Mouse (Mus musculus) left cerebral cortex, postnatal 36 days (tissue): ENCODE data around the gene Hist1h4j. TPM values are rescaled to one million over a fixed set of nuclear protein-coding genes. Genes with fewer than 3 reads are reported as not detected.
"Not testable (repeated sequence)": the region's sequence is repeated elsewhere in the genome, so short reads cannot be mapped to it uniquely, and the experiment has no call there.

Experiments
- DNase-seq, 2 experiments: peaks; one replicate each; pipeline ENCODE4 v3.0.0; 2021 to 2022; ENCODE audit warnings: low spot score in 2 of 2, mixed read lengths in 1 of 2
- intact Hi-C: fragments of 180-260 bp; cut with DNase I; formaldehyde crosslinking; loops from one replicate; pipeline ENCODE4 v1.15.1; 2025
- microRNA-seq: library from miRNA; unstranded; fragments of <30 nt; microRNA quantifications from one replicate; pipeline ENCODE4 v1.2.0, GENCODE M21; 2022
- total RNA-seq, 2 experiments: library from RNA; stranded (reverse); gene quantifications; 2 replicates each; pipeline ENCODE4 v1.2.3; 2021

Hist1h4j gene
- total RNA-seq, 2 experiments from 2014 or later, result 16.7 to 20.3 TPM

DNA sequence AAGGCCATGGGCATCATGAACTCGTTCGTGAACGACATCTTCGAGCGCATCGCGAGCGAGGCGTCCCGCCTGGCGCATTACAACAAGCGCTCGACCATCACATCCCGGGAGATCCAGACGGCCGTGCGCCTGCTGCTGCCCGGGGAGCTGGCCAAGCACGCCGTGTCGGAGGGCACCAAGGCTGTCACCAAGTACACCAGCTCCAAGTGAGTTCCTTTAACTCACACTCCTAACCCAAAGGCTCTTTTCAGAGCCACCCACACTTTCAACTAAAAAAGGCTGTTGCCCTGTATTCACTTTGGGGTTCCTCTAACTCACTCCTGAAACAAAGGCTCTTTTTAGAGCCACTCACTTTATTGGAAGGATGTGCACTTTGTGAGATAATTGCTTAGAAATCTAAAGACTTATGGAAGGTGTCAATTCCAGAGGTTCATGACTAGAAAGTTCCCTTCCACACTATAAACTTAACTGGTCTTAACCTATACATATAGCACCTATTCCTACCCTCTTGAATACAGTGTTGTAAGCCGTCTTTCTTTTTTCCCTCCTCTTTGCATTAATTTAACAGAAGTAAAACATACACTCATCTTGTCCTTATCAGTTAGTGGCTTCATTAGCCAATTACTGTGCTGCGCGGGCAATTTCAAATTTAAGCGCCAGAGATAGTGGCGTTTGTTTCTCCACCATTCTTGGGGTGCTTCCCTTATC lies 19.6 kb downstream of the Hist1h4j start:
- DNase-seq, result not testable (repeated sequence)
- intact Hi-C loops, result loop anchor here (5.0 kb wide), 1 partner anchor 37 kb away; the partner anchor contains the start of genes Hist1h2ai, Hist1h2bl and Hist1h3h

GRCm38 (mm10) chr13:21755707-21756106 lies 20.8 kb downstream of the Hist1h4j start:
- intact Hi-C loops, result no loop called here
- no peak for DNase-seq

DNA sequence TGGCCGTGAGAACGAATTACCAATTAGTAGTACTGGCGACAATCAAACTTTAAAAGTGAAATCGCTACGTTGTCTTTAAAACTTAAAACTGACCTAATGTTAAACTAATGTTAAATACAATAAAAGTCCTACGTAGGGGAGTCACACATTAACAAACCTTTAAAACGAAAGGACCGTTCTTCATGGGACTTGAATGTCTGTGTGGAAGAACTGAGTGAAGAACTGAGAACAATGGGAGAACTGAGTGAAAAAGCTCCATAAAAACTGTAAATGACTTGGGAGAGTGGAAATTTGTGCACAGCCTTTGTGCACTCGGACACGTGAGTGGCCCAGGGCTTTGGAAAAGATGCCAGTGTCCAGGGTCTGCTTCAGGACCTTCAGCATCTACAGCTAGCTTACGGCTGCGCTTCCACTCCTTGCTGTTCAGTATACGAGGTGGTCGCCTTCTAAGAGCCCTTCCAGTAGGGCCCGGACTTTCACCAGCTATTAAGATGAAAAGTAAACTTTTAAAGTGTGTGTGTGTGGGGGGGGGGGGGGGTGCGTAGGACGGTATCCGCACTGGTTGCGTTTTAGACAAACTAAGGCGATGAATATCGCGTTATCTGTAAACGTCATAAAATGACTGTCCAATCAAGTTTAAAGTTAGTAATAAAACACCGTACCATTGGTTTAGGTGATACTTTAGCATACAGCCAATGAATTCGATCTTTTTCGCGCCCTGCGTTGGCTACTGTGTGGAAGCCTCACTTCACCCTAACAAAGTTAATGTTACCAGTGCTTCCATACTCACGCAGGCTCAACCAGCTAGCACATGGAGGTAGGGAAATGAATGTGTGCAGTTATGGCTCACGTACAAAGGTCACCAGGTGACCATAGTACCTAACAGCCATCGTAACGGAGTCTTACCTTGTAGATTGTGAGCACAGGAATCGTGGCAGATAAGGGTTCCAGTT lies 44.2 kb downstream of the Hist1h4j start:
- intact Hi-C loops, result no loop called here
- DNase-seq, result peak; percentile 52 to 58

GRCm38 (mm10) chr13:21779767-21780731 lies 45.2 kb downstream of the Hist1h4j start, which contains the start of gene Hist1h1b:
Gene Hist1h1b (minus strand): TSS chr13:21780625.
- intact Hi-C loops, result no loop called here
- peak; percentile 66 to 70 for DNase-seq

DNA sequence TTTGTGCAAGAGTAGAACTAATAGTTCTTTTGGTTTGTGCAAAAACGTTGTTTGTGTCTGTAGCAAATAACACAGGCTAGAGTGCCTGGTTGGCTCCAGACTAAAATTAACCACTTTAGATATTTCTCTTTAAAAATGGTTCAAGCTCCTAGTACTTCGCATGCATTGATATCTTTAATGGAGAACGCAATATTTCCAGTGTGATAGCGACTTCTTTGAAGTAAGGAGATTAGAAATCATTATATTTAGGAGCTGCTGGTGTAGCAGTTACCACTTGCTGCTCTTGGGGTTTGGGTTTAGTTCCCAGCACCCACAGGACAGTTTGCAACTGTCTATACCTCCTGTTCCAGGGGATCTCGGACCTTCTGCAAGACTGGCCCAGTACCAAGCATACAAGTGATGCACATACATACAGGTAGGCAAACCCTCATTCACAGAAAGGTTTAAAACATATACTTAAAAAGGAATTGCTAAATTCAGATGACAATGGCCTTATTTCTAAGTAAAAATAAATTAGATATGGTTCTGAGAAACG lies 46.2 kb downstream of the Hist1h4j start:
- intact Hi-C loops, result no loop called here
- DNase-seq, result no peak

DNA sequence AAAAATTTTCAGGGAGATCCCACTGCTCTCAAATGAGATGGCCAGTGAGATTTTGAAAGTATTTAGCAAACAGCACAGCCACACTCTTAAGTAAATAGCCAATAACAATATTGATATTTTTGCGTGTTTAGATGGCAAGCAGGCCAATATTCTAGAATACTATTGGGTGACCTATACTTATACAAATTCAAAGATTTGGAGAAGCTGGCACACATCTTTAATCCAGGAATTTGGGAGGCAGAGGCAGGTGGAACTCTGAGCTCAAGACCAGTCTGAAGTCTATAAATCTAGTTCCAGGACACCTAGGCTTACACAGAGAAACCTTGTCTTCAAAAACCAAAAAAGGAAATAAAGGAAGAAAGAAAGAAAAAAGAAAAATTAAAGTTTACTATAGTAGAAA lies 46.8 kb downstream of the Hist1h4j start:
- intact Hi-C loops, result no loop called here
- DNase-seq, result no peak

GRCm38 (mm10) chr13:21782361-21783254 lies 47.7 kb downstream of the Hist1h4j start:
- DNase-seq, result peak in 1 of 2 experiments; percentile 28
- intact Hi-C loops, result not testable (repeated sequence)

DNA sequence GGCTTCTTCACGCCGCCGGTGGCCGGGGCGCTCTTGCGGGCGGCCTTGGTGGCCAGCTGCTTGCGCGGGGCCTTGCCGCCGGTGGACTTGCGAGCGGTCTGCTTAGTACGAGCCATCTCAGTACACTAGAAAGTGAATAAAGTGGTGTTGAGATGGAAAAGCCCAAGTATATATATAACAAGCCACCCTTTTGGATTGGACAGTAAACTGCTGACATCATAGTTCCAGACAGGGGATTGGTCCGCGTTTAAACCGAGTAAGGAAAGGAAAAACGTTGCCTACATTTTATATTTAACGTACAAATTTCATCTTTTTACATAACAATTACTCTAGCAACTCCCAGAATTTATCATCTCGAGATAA lies 48.4 kb downstream of the Hist1h4j start, which contains the start of gene Hist1h3i:
TSS of gene Hist1h3i (minus strand) at position 116 of the 363 bp plus-strand sequence.
- intact Hi-C loops, result no loop called here
- DNase-seq, result peak; percentile 57 to 61

- DNase-seq, result peak in 1 of 2 experiments; percentile 4
- intact Hi-C loops, result no loop called here
Measured at GRCm38 (mm10) chr13:21783734-21784161, 48.9 kb downstream of the Hist1h4j start.

DNA sequence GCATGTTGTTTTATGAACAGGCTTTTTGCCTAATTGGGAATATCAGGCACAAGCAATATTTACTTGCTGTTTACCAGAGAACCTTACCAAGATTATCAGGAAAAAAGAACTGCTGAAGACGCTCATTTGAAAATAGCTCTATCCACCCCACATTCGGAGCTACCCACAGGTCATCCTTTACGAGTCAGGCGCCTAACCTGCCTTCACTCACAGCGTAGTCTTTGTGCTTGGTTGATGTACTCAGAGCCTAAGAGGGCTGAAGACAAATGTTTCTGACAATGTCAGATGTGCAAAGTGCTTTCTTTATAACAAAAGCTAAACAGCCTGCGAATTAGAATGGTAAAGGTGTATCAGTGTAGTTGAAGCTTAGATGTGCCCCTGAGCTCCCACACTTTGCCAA lies 49.4 kb downstream of the Hist1h4j start:
- intact Hi-C loops, result no loop called here
- no peak for DNase-seq

Small RNAs within 50 kb of the gene (microRNA-seq; reads per million reads assigned to microRNA genes)
- gene Gm44357 (not detected), gene Gm44367 (not detected), gene Gm44454 (not detected)

Other genes starting within 250 kb of the Hist1h4j start
- gene AK157302, start 239.8 kb upstream of the Hist1h4j start, total RNA-seq, result 10 to 100 TPM; 20.5 to 25.5 TPM
- gene Gm11273, start 233.6 kb upstream of the Hist1h4j start, total RNA-seq, result 10 to 100 TPM; 56.4 to 67.0 TPM
- gene Zkscan8, start 203.9 kb upstream of the Hist1h4j start, total RNA-seq, result 10 to 100 TPM; 15.9 to 18.1 TPM
- not detected for gene Olfr1366, start 192.3 kb upstream of the Hist1h4j start, total RNA-seq
- gene Olfr1535, start 175.2 kb upstream of the Hist1h4j start, total RNA-seq, result not detected
- not detected for gene Olfr1364, start 153.3 kb upstream of the Hist1h4j start, total RNA-seq
- not detected for gene Olfr1362, start 121.0 kb upstream of the Hist1h4j start, total RNA-seq
- not detected for gene Olfr11, start 92.5 kb upstream of the Hist1h4j start, total RNA-seq
- not detected for gene Olfr1361, start 71.7 kb upstream of the Hist1h4j start, total RNA-seq
- not detected for gene Olfr1360, start 57.7 kb upstream of the Hist1h4j start, total RNA-seq
- gene Olfr1359, start 37.0 kb upstream of the Hist1h4j start, total RNA-seq, result not detected
- gene Hist1h2bl, start 18.9 kb upstream of the Hist1h4j start, total RNA-seq, result 10 to 100 TPM; 25.8 to 35.2 TPM
- 10 to 100 TPM; 26.5 to 66.3 TPM for gene Hist1h2ai, start 18.6 kb upstream of the Hist1h4j start, total RNA-seq
- gene Hist1h3h, start 17.4 kb upstream of the Hist1h4j start, total RNA-seq, result 10 to 100 TPM; 73.2 to 76.4 TPM
- 1 to 10 TPM; 4.0 to 5.5 TPM for gene Hist1h2bm, start 13.0 kb upstream of the Hist1h4j start, total RNA-seq
- gene Hist1h4k, start 15.4 kb downstream of the Hist1h4j start, total RNA-seq, result 100 to 1,000 TPM; 409 to 465 TPM
- gene Hist1h2ak, start 18.8 kb downstream of the Hist1h4j start, total RNA-seq, result 10 to 100 TPM; 14.8 to 15.0 TPM
- 10 to 100 TPM in 1 of 2 experiments, 1 to 10 TPM in 1; 8.2 to 10.1 TPM for gene Hist1h2bn, start 19.1 kb downstream of the Hist1h4j start, total RNA-seq
- 10 to 100 TPM in 1 of 2 experiments, 1 to 10 TPM in 1; 8.2 to 10.1 TPM for gene Hist1h1b, start 45.6 kb downstream of the Hist1h4j start, total RNA-seq
- 10 to 100 TPM; 55.4 to 73.3 TPM for gene Hist1h3i, start 48.3 kb downstream of the Hist1h4j start, total RNA-seq
- not detected for gene Hist1h2an, start 52.2 kb downstream of the Hist1h4j start, total RNA-seq
- gene Hist1h2bp, start 52.4 kb downstream of the Hist1h4j start, total RNA-seq, result 1 to 10 TPM; 8.0 to 8.4 TPM
- 10 to 100 TPM; 36.0 to 39.3 TPM for gene Hist1h2bq, start 75.1 kb downstream of the Hist1h4j start, total RNA-seq
- 10 to 100 TPM; 12.4 to 22.5 TPM for gene Hist1h2ao, start 75.4 kb downstream of the Hist1h4j start, total RNA-seq
- gene Hist1h4m, start 76.7 kb downstream of the Hist1h4j start, total RNA-seq, result 100 to 1,000 TPM; 258 to 294 TPM
- 10 to 100 TPM; 21.3 to 23.4 TPM for gene Hist1h4n, start 97.1 kb downstream of the Hist1h4j start, total RNA-seq
- gene Hist1h2ap, start 98.4 kb downstream of the Hist1h4j start, total RNA-seq, result 10 to 100 TPM; 20.2 to 20.7 TPM
- gene Hist1h2br, start 98.7 kb downstream of the Hist1h4j start, total RNA-seq, result 10 to 100 TPM; 35.5 to 38.8 TPM
- 1 to 10 TPM; 3.7 to 4.2 TPM for gene Zfp184, start 210.0 kb downstream of the Hist1h4j start, total RNA-seq
- gene Pom121l2, start 246.1 kb downstream of the Hist1h4j start, total RNA-seq, result not detected